Mouse (Mus musculus): Measurements from ENCODE around the gene Zfx.

GRCm38 (mm10) chrX:94032937-94033336 lies 90.6 kb downstream of the Zfx start:
- TF ChIP-seq CTCF (IDR thresholded peaks at IDR 0.05; ENCODE audit: low read depth) (peak; percentile 65), EP300 (IDR thresholded peaks at IDR 0.05; ENCODE audit: low read depth) (no peak)
